Comparison of ENCODE assay signal across 16 mouse cellular contexts in genomic region chr10:3408699-3409098, GRCm38 (mm10). TPM values are rescaled to one million over a fixed set of nuclear protein-coding genes. Genes with fewer than 3 reads are reported as not detected.
A peak's percentile ranks its signal among the peaks of the same experiment; 100 is the strongest.
DNase-seq lines count a peak whose midpoint lies in the region; ATAC-seq and TF ChIP-seq lines count a peak whose summit lies in the region.
"Had no signal": no experiment of that assay in that cellular context is flagged by ENCODE, and none has a peak within 500 bp of the region (broad histone marks: within the 10 kb centered on the region; RNA-seq: fewer than 3 reads in every experiment).

No protein-coding gene starts in this region.

- no peak for TF ChIP-seq CTCF in CH12.LX (conservative IDR thresholded peaks at IDR 0.05 in 1 of 2, IDR thresholded peaks at IDR 0.05 in 1 of 2; ENCODE audit: low read depth in 2 of 2, low read length in 2 of 2)

- no peaks in the 10 kb centered on the region for H3K9me3 ChIP-seq in heart, embryonic 12.5 days (replicated peaks)
- H3K9me3 ChIP-seq in heart, embryonic 11.5 days (replicated peaks; ENCODE audit: control insufficient read depth, low read length) = no peaks in the 10 kb centered on the region
- H3K9me3 ChIP-seq in CH12.LX (replicated peaks; ENCODE audit: low read length) = no peaks in the 10 kb centered on the region
- no peaks in the 10 kb centered on the region for H3K9me3 ChIP-seq in hindbrain, embryonic 12.5 days (replicated peaks)
- H3K9me3 ChIP-seq in midbrain, embryonic 13.5 days = no peaks in the 10 kb centered on the region
- H3K9me3 ChIP-seq: embryonic facial prominence, embryonic 13.5 days; kidney, embryonic 15.5 days had no signal

- no peak overlapping the region for H3K4me2 ChIP-seq in heart, embryonic 12.5 days
- H3K4me2 ChIP-seq in heart, embryonic 11.5 days = no peak overlapping the region
- no peak overlapping the region for H3K4me2 ChIP-seq in CH12.LX (ENCODE audit: insufficient read depth, low read depth, poor library complexity, severe bottlenecking)
- H3K4me2 ChIP-seq in hindbrain, embryonic 12.5 days (replicated peaks) = no peak overlapping the region
- H3K4me2 ChIP-seq in midbrain, embryonic 13.5 days (replicated peaks) = no peak overlapping the region
- H3K4me2 ChIP-seq: embryonic facial prominence, embryonic 13.5 days; kidney, embryonic 15.5 days had no signal

- 0 out of 2 replicates have a peak, but pooled peaks have one; percentile 22 for TF ChIP-seq EP300 in CH12.LX (IDR thresholded peaks at IDR 0.05; ENCODE audit: low read length)

- H3K27ac ChIP-seq in heart, embryonic 12.5 days (ENCODE audit: poor library complexity, severe bottlenecking) = no peak overlapping the region
- no peak overlapping the region for H3K27ac ChIP-seq in heart, embryonic 11.5 days (ENCODE audit: low read depth, low read length)
- H3K27ac ChIP-seq in CH12.LX (ENCODE audit: insufficient read depth, low read depth) = no peak overlapping the region
- no peak overlapping the region for H3K27ac ChIP-seq in hindbrain, embryonic 12.5 days
- no peak overlapping the region for H3K27ac ChIP-seq in midbrain, embryonic 13.5 days
- H3K27ac ChIP-seq: embryonic facial prominence, embryonic 13.5 days; kidney, embryonic 15.5 days had no signal

- DNase-seq in CH12.LX (ENCODE audit: extremely low read depth) = peak; percentile 34
- DNase-seq in kidney, adult 18-20 months = no peak
- DNase-seq in thymus, postnatal 36 days = no peak
- no peak for DNase-seq in urinary bladder, adult 18-20 months (ENCODE audit: low spot score in 2 of 2)
- DNase-seq: cerebellum, adult 9-10 months; heart, postnatal 10 days; layer of hippocampus, postnatal 36 days; liver; retina, postnatal 1 day; thymus, adult 18-20 months had no signal

- in situ Hi-C loops in CH12.LX (cut with MboI; ENCODE audit: low pct_ligation_motif_present, low pct_unique_long_range_greater_than_20kb, low sequenced_read_pairs) = no loop called here

- TF ChIP-seq RAD21 in CH12.LX (IDR thresholded peaks at IDR 0.05; ENCODE audit: low read depth, low read length) = no peak

- H3K79me2 ChIP-seq in CH12.LX (replicated peaks; ENCODE audit: control insufficient read depth, extremely low read depth, insufficient read depth, poor library complexity, severe bottlenecking) = no peaks in the 10 kb centered on the region

- peaks cover 69% of the 10 kb centered on the region for H3K4me1 ChIP-seq in heart, embryonic 12.5 days (replicated peaks)
- peaks cover 59% of the 10 kb centered on the region for H3K4me1 ChIP-seq in heart, embryonic 11.5 days (ENCODE audit: control insufficient read depth, insufficient read depth, low read length)
- peaks cover 0 to 54% of the 10 kb centered on the region in 2 experiments; a peak in 2 of 4 replicates for H3K4me1 ChIP-seq in CH12.LX (ENCODE audit: control insufficient read depth in 1 of 2, insufficient read depth in 2 of 2)
- peaks cover 4% of the 10 kb centered on the region; the same call in 1 of the 2 replicates for H3K4me1 ChIP-seq in hindbrain, embryonic 12.5 days
- H3K4me1 ChIP-seq in midbrain, embryonic 13.5 days (replicated peaks) = peaks cover 3% of the 10 kb centered on the region; the same call in 1 of the 2 replicates
- H3K4me1 ChIP-seq: kidney, embryonic 15.5 days had no signal

- WGBS in heart, embryonic 12.5 days = 45% methylated on average over 3 of the region's 3 CpGs
- WGBS in heart, embryonic 11.5 days (ENCODE audit: insufficient replicate concordance) = 56% methylated on average over 3 of the region's 3 CpGs
- 62% methylated on average over 3 of the region's 3 CpGs for WGBS in hindbrain, embryonic 12.5 days
- WGBS in midbrain, embryonic 13.5 days = 58% methylated on average over 3 of the region's 3 CpGs

- no peak for TF ChIP-seq POLR2A in CH12.LX (IDR thresholded peaks at IDR 0.05; ENCODE audit: low read depth, low read length)

- H3K36me3 ChIP-seq in heart, embryonic 12.5 days = 0 out of 2 replicates have a peak, but pooled peaks cover 12% of the 10 kb centered on the region
- H3K36me3 ChIP-seq in heart, embryonic 11.5 days (ENCODE audit: control insufficient read depth, insufficient read depth, low read length) = no peaks in the 10 kb centered on the region
- H3K36me3 ChIP-seq in CH12.LX (replicated peaks in 1 of 2; ENCODE audit: control insufficient read depth in 1 of 2, insufficient read depth in 1 of 2, low read length in 1 of 2) = no peaks in the 10 kb centered on the region
- no peaks in the 10 kb centered on the region for H3K36me3 ChIP-seq in hindbrain, embryonic 12.5 days
- H3K36me3 ChIP-seq in midbrain, embryonic 13.5 days = no peaks in the 10 kb centered on the region
- H3K36me3 ChIP-seq: embryonic facial prominence, embryonic 13.5 days; kidney, embryonic 15.5 days had no signal

- H3K4me3 ChIP-seq in heart, embryonic 12.5 days = no peak overlapping the region
- H3K4me3 ChIP-seq in heart, embryonic 11.5 days (ENCODE audit: low read depth, low read length) = no peak overlapping the region
- H3K4me3 ChIP-seq in CH12.LX (replicated peaks in 1 of 3; ENCODE audit: low read depth in 2 of 3, low read length in 2 of 3, poor library complexity in 1 of 3) = no peak overlapping the region
- H3K4me3 ChIP-seq in hindbrain, embryonic 12.5 days = no peak overlapping the region
- no peak overlapping the region for H3K4me3 ChIP-seq in midbrain, embryonic 13.5 days (replicated peaks)
- H3K4me3 ChIP-seq: embryonic facial prominence, embryonic 13.5 days; kidney, embryonic 15.5 days had no signal

- dilution Hi-C loops in CH12.LX (cut with MboI; ENCODE audit: extremely low pct_ligation_motif_present, extremely low pct_unique_long_range_greater_than_20kb, low sequenced_read_pairs) = no loop called here

- no peak overlapping the region for H3K9ac ChIP-seq in heart, embryonic 12.5 days
- H3K9ac ChIP-seq in heart, embryonic 11.5 days (ENCODE audit: low read depth, low read length) = no peak overlapping the region
- no peak overlapping the region for H3K9ac ChIP-seq in CH12.LX (ENCODE audit: insufficient read depth, low read depth)
- no peak overlapping the region for H3K9ac ChIP-seq in hindbrain, embryonic 12.5 days
- H3K9ac ChIP-seq in midbrain, embryonic 13.5 days (replicated peaks) = no peak overlapping the region
- H3K9ac ChIP-seq: embryonic facial prominence, embryonic 13.5 days; kidney, embryonic 15.5 days had no signal

- 0 out of 2 replicates have a peak, but pooled peaks have one; percentile 19 for ATAC-seq in heart, embryonic 12.5 days (ENCODE audit: insufficient number of reproducible peaks, low FRiP score)
- ATAC-seq in heart, embryonic 11.5 days (replicated peaks; ENCODE audit: insufficient number of reproducible peaks, low FRiP score, low TSS enrichment) = no peak
- peak; percentile 61 for ATAC-seq in hindbrain, embryonic 12.5 days (ENCODE audit: low FRiP score)
- peak; percentile 55; the same call in 1 of the 2 replicates for ATAC-seq in midbrain, embryonic 13.5 days

- no peaks in the 10 kb centered on the region for H3K27me3 ChIP-seq in heart, embryonic 12.5 days (replicated peaks)
- no peaks in the 10 kb centered on the region for H3K27me3 ChIP-seq in heart, embryonic 11.5 days (ENCODE audit: control insufficient read depth, insufficient read depth, low read length)
- H3K27me3 ChIP-seq in CH12.LX (replicated peaks) = no peaks in the 10 kb centered on the region
- H3K27me3 ChIP-seq in hindbrain, embryonic 12.5 days = no peaks in the 10 kb centered on the region
- H3K27me3 ChIP-seq in midbrain, embryonic 13.5 days = no peaks in the 10 kb centered on the region
- H3K27me3 ChIP-seq: embryonic facial prominence, embryonic 13.5 days; kidney, embryonic 15.5 days had no signal

TF ChIP-seq in CH12.LX, 34 proteins besides CTCF, POLR2A, EP300 and RAD21:
- TF ChIP-seq ELF1 (IDR thresholded peaks at IDR 0.05; ENCODE audit: low read depth, low read length) = no peak
- TF ChIP-seq IRF4 (IDR thresholded peaks at IDR 0.05; ENCODE audit: low read depth, low read length) = peak; percentile 36; the same call in 1 of the 2 replicates
- no peak for TF ChIP-seq USF2 (conservative IDR thresholded peaks at IDR 0.05; ENCODE audit: low read depth, low read length)

RNA-seq across cellular contexts. Expression of gene Ppp1r14c, which starts 42.8 kb away (rescaled TPM):
- 217 and 222 TPM in 2 replicates for polyA plus RNA-seq in heart, embryonic 12.5 days (2016; fragmentation: Nextera tagmentation; extraction: Ambion mirVana)
- polyA plus RNA-seq in heart, embryonic 11.5 days (2014; fragmentation: Nextera tagmentation; extraction: Ambion mirVana) = 170 and 202 TPM in 2 replicates
- total RNA-seq in CH12.LX (2012; rRNA removed) = not detected in 2 replicates
- not detected in 2 replicates for total RNA-seq in CH12.LX (2014; rRNA removed)
- polyA plus RNA-seq in CH12.LX (2012; ENCODE audit: insufficient read length, low read depth) = not detected in 2 replicates
- 20.0 and 21.4 TPM in 2 replicates for polyA plus RNA-seq in hindbrain, embryonic 12.5 days (2016; fragmentation: Nextera tagmentation; extraction: Ambion mirVana)
- polyA plus RNA-seq in midbrain, embryonic 13.5 days (2015; fragmentation: Nextera tagmentation; extraction: Ambion mirVana) = 18.2 and 22.3 TPM in 2 replicates

Comparison
In these comparisons a context has a peak if more than half of its experiments do, and no peak if none do; other contexts are left out.
1. RNA of gene Ppp1r14c, which starts 42.8 kb away (polyA plus RNA-seq): 217 to 222 TPM in heart, embryonic 12.5 days, 170 to 202 TPM in heart, embryonic 11.5 days, 18.2 to 22.3 TPM in midbrain, embryonic 13.5 days and 20.0 to 21.4 TPM in hindbrain, embryonic 12.5 days; not detected in CH12.LX; every median in the first group is over 10 times any median in the second.